Mouse (Mus musculus): ENCODE results near the gene Pygm. TPM values are rescaled to one million over a fixed set of nuclear protein-coding genes. Genes with fewer than 3 reads are reported as not detected.

Pygm gene
- polyA plus RNA-seq, 1 experiment from 2014 or later: 35.6 TPM

Small RNA genes within 50 kb of the gene (microRNA-seq; reads per million reads assigned to microRNA genes)
- not detected for gene Mir6989 (ENCODE audit: borderline number of aligned reads)

Other genes starting within 250 kb of the Pygm start
- 0.19 and 0.39 TPM in 2 replicates for gene Batf2, start 243.4 kb upstream of the Pygm start, polyA plus RNA-seq (2015; fragmentation: Nextera tagmentation; extraction: Ambion mirVana)
- 98.5 and 100 TPM in 2 replicates for gene Arl2, start 242.9 kb upstream of the Pygm start, polyA plus RNA-seq (2015; fragmentation: Nextera tagmentation; extraction: Ambion mirVana)
- 0.11 and 0.13 TPM in 2 replicates for gene Majin, start 200.0 kb upstream of the Pygm start, polyA plus RNA-seq (2015; fragmentation: Nextera tagmentation; extraction: Ambion mirVana)
- 2.5 and 3.3 TPM in 2 replicates for gene Gpha2, start 158.0 kb upstream of the Pygm start, polyA plus RNA-seq (2015; fragmentation: Nextera tagmentation; extraction: Ambion mirVana)
- gene Ppp2r5b, start 148.5 kb upstream of the Pygm start, polyA plus RNA-seq (2015; fragmentation: Nextera tagmentation; extraction: Ambion mirVana): 39.2 and 39.7 TPM in 2 replicates
- gene Atg2a, start 142.7 kb upstream of the Pygm start, polyA plus RNA-seq (2015; fragmentation: Nextera tagmentation; extraction: Ambion mirVana): 10.3 and 11.0 TPM in 2 replicates
- gene Ehd1, start 107.7 kb upstream of the Pygm start, polyA plus RNA-seq (2015; fragmentation: Nextera tagmentation; extraction: Ambion mirVana): 77.2 and 83.5 TPM in 2 replicates
- 1.5 and 2.5 TPM in 2 replicates for gene Cdc42bpg, start 77.9 kb upstream of the Pygm start, polyA plus RNA-seq (2015; fragmentation: Nextera tagmentation; extraction: Ambion mirVana)
- gene Men1, start 49.4 kb upstream of the Pygm start, polyA plus RNA-seq (2015; fragmentation: Nextera tagmentation; extraction: Ambion mirVana): 82.1 and 91.7 TPM in 2 replicates
- 15.6 and 16.7 TPM in 2 replicates for gene Map4k2, start 43.3 kb upstream of the Pygm start, polyA plus RNA-seq (2015; fragmentation: Nextera tagmentation; extraction: Ambion mirVana)
- gene Sf1, start 20.7 kb upstream of the Pygm start, polyA plus RNA-seq (2015; fragmentation: Nextera tagmentation; extraction: Ambion mirVana): 132 and 145 TPM in 2 replicates
- gene Rasgrp2, start 14.9 kb downstream of the Pygm start, polyA plus RNA-seq (2015; fragmentation: Nextera tagmentation; extraction: Ambion mirVana): 39.9 and 45.0 TPM in 2 replicates
- gene Nrxn2, start 34.3 kb downstream of the Pygm start, polyA plus RNA-seq (2015; fragmentation: Nextera tagmentation; extraction: Ambion mirVana): 1.7 and 1.8 TPM in 2 replicates
- not detected in 2 replicates for gene Slc22a12, start 158.6 kb downstream of the Pygm start, polyA plus RNA-seq (2015; fragmentation: Nextera tagmentation; extraction: Ambion mirVana)